Mouse (Mus musculus) thymus, postnatal 4 days (tissue): ENCODE data around the gene Gpr156.

Experiments used
- DNase-seq: peaks from one replicate; pipeline ENCODE4 v3.0.0; 2021

Gpr156 gene

GRCm38 (mm10) chr16:37963331-37964281 lies 47.3 kb downstream of the Gpr156 start:
- DNase-seq: peak; percentile 74

- peak; percentile 27 for DNase-seq
These were observed 48.2 kb downstream of the Gpr156 start for GRCm38 (mm10) chr16:37964380-37965070.

- DNase-seq: peak; percentile 3
These were observed 50.6 kb downstream of the Gpr156 start for GRCm38 (mm10) chr16:37966871-37967270.

- DNase-seq: peak; percentile 64
These were observed 51.1 kb downstream of the Gpr156 start for GRCm38 (mm10) chr16:37967415-37967814.

GRCm38 (mm10) chr16:37971522-37971921 lies 55.2 kb downstream of the Gpr156 start:
- DNase-seq: peak; percentile 31

- DNase-seq: peak; percentile 25
These were observed 56.1 kb downstream of the Gpr156 start for GRCm38 (mm10) chr16:37972357-37972756.

- peak; percentile 2 for DNase-seq
These were observed 56.9 kb downstream of the Gpr156 start for GRCm38 (mm10) chr16:37973239-37973638.

GRCm38 (mm10) chr16:37973855-37974519 lies 57.7 kb downstream of the Gpr156 start:
- peak; percentile 6 for DNase-seq

- DNase-seq: peak; percentile 55
These were observed 58.4 kb downstream of the Gpr156 start for GRCm38 (mm10) chr16:37974520-37975340.

GRCm38 (mm10) chr16:37981907-37982306 lies 65.6 kb downstream of the Gpr156 start:
- DNase-seq: no peak

GRCm38 (mm10) chr16:37988211-37988865 lies 72.0 kb downstream of the Gpr156 start:
- no peak for DNase-seq

GRCm38 (mm10) chr16:37989796-37990195 lies 73.5 kb downstream of the Gpr156 start:
- no peak for DNase-seq

GRCm38 (mm10) chr16:37990553-37991344 lies 74.5 kb downstream of the Gpr156 start:
- no peak for DNase-seq

- DNase-seq: no peak
These were observed 76.5 kb downstream of the Gpr156 start for GRCm38 (mm10) chr16:37992806-37993205.

- peak; percentile 73 for DNase-seq
These were observed 78.4 kb downstream of the Gpr156 start for GRCm38 (mm10) chr16:37994647-37995046.

- DNase-seq: no peak
These were observed 81.5 kb downstream of the Gpr156 start for GRCm38 (mm10) chr16:37997771-37998170.

GRCm38 (mm10) chr16:37999762-38000161 lies 83.5 kb downstream of the Gpr156 start:
- DNase-seq: no peak

GRCm38 (mm10) chr16:38000178-38000577 lies 83.9 kb downstream of the Gpr156 start:
- DNase-seq: no peak

GRCm38 (mm10) chr16:38001766-38002165 lies 85.5 kb downstream of the Gpr156 start:
- no peak for DNase-seq

GRCm38 (mm10) chr16:38002485-38002884 lies 86.2 kb downstream of the Gpr156 start:
- DNase-seq: peak; percentile 70

- DNase-seq: no peak
These were observed 88.3 kb downstream of the Gpr156 start for GRCm38 (mm10) chr16:38004486-38005020.
